Mouse (Mus musculus) heart, adult 2 months (tissue): ENCODE data around the gene Vipr1. TPM values are rescaled to one million over a fixed set of nuclear protein-coding genes. Genes with fewer than 3 reads are reported as not detected.

Source experiments
- DNase-seq, 2 experiments: peaks; one replicate each; pipeline ENCODE4 v3.0.0; 2021
- H3K27ac ChIP-seq: fragments of 200-600 bp; 2 replicates; pipeline ENCODE4 v1.8.1; 2022
- H3K27me3 ChIP-seq: fragments of 200-500 bp; 2 replicates; pipeline ENCODE4 v1.6.1; 2012; ENCODE audit warnings: mild to moderate bottlenecking, low read length, inconsistent platforms, mixed read lengths; ENCODE audit not compliant: control insufficient read depth, insufficient read depth
- H3K36me3 ChIP-seq: fragments of 200-500 bp; 2 replicates; pipeline ENCODE4 v1.6.1; 2012; ENCODE audit warnings: low read length, inconsistent platforms; ENCODE audit not compliant: control insufficient read depth, insufficient read depth
- H3K4me1 ChIP-seq: fragments of 200-500 bp; 2 replicates; pipeline ENCODE4 v1.6.1; 2011; ENCODE audit warnings: low read length; ENCODE audit not compliant: control insufficient read depth, insufficient read depth
- H3K4me3 ChIP-seq: fragments of 200-600 bp; 2 replicates; pipeline ENCODE4 v1.8.1; 2022
- H3K79me2 ChIP-seq: fragments of 200-500 bp; replicated peaks from 2 replicates; pipeline ENCODE4 v1.6.1; 2012; ENCODE audit warnings: mild to moderate bottlenecking, inconsistent platforms, low read length, moderate library complexity, mixed read lengths; ENCODE audit not compliant: control insufficient read depth, insufficient read depth
- H3K9ac ChIP-seq: fragments of 200-500 bp; 2 replicates; pipeline ENCODE4 v1.6.1; 2012; ENCODE audit warnings: low read depth, mild to moderate bottlenecking, control low read depth, inconsistent platforms, low read length, mixed read lengths
- CTCF ChIP-seq: fragments of 200-600 bp; IDR thresholded peaks from 2 replicates; pipeline ENCODE4 v1.8.1; 2022; ENCODE audit warnings: antibody characterized with exemption, mild to moderate bottlenecking, moderate library complexity
- EP300 ChIP-seq: fragments of 200-500 bp; IDR thresholded peaks from 2 replicates; pipeline ENCODE4 v1.6.1; 2011; ENCODE audit warnings: low read depth, low read length, control low read depth; ENCODE audit not compliant: insufficient read depth
- POLR2A ChIP-seq: fragments of 200-500 bp; IDR thresholded peaks from 2 replicates; pipeline ENCODE4 v1.6.1; 2011; ENCODE audit warnings: mild to moderate bottlenecking, low read depth, low read length, control low read depth; ENCODE audit not compliant: insufficient read depth
- WGBS: fragments of 180-500 bp; shearing (Covaris S2); methylation state at CpG from one replicate; pipeline ENCODE4 v1.1.7; 2018; 5-methylcytosine and 5-hydroxymethylcytosine counted together
- intact Hi-C: fragments of 180-260 bp; cut with DNase I; formaldehyde crosslinking; loops from one replicate; pipeline ENCODE4 v1.15.1; 2025
- polyA plus RNA-seq: library from polyadenylated mRNA; depleted of rRNA; stranded (reverse); fragments of >200 nt; gene quantifications from 2 replicates; pipeline ENCODE4 v1.2.3, GENCODE M21; 2012
- total RNA-seq, 2 experiments: library from RNA; stranded (reverse); gene quantifications; 2 replicates each; pipeline ENCODE4 v1.2.3; 2021

Vipr1 gene
- total and polyA plus RNA-seq, 3 experiments: 0.45 to 1.4 (median 1.2) TPM

DNA sequence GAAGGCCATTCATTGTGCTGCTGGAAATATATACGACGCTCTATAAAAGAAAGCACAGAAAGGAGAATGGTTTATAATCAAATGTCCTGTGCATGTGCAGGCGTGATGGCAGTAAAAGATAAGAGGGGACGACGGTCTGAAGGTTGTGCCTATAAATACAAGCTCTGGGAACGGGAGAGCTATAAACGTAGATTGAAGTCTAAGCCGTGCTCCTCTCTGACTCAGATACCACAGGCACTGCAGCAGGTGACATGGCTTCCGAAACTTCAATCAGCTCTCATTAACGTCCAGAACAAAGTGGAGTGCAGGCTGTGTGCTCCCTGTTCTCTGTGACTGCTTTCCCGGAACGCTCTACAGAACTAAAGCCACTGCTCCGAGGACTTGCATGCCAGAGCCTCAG is 14.6 kb downstream of the Vipr1 start:
- H3K27me3 ChIP-seq: no peaks in the 10 kb centered on the region
- no peaks in the 10 kb centered on the region for H3K36me3 ChIP-seq
- H3K79me2 ChIP-seq: no peaks in the 10 kb centered on the region
- no peak overlapping the region for H3K27ac ChIP-seq
- TF ChIP-seq POLR2A (no peak), CTCF (no peak), EP300 (no peak)
- WGBS: 48% methylated on average over 13 of the region's 13 CpGs
- H3K9ac ChIP-seq: no peak overlapping the region
- no peak for DNase-seq
- H3K4me1 ChIP-seq: no peaks in the 10 kb centered on the region
- no peak overlapping the region for H3K4me3 ChIP-seq
- intact Hi-C loops: no loop called here

GRCm38 (mm10) chr9:121658248-121658647 is 15.7 kb downstream of the Vipr1 start:
- Histone ChIP-seq H3K27ac (no peak overlapping the region), H3K79me2 (no peaks in the 10 kb centered on the region), H3K36me3 (no peaks in the 10 kb centered on the region), H3K27me3 (no peaks in the 10 kb centered on the region), H3K4me1 (no peaks in the 10 kb centered on the region), H3K9ac (no peak overlapping the region), H3K4me3 (no peak overlapping the region)
- intact Hi-C loops: no loop called here
- TF ChIP-seq CTCF (no peak), POLR2A (no peak), EP300 (no peak)
- 74% methylated on average over 7 of the region's 7 CpGs for WGBS
- DNase-seq: no peak

GRCm38 (mm10) chr9:121659791-121660190 is 17.3 kb downstream of the Vipr1 start:
- H3K27me3 ChIP-seq: no peaks in the 10 kb centered on the region
- H3K36me3 ChIP-seq: no peaks in the 10 kb centered on the region
- H3K4me3 ChIP-seq: no peak overlapping the region
- no peak overlapping the region for H3K9ac ChIP-seq
- no peak for TF ChIP-seq EP300
- TF ChIP-seq CTCF: no peak
- no peak for TF ChIP-seq POLR2A
- H3K4me1 ChIP-seq: no peaks in the 10 kb centered on the region
- intact Hi-C loops: no loop called here
- H3K27ac ChIP-seq: no peak overlapping the region
- WGBS: 72% methylated on average over 7 of the region's 7 CpGs
- no peaks in the 10 kb centered on the region for H3K79me2 ChIP-seq
- DNase-seq: no peak

GRCm38 (mm10) chr9:121663467-121663866 is 21.0 kb downstream of the Vipr1 start:
- no peak for DNase-seq
- H3K79me2 ChIP-seq: no peaks in the 10 kb centered on the region
- no peak overlapping the region for H3K27ac ChIP-seq
- TF ChIP-seq POLR2A (no peak), EP300 (no peak), CTCF (no peak)
- H3K4me1 ChIP-seq: no peaks in the 10 kb centered on the region
- intact Hi-C loops: no loop called here
- H3K36me3 ChIP-seq: no peaks in the 10 kb centered on the region
- H3K27me3 ChIP-seq: no peaks in the 10 kb centered on the region
- H3K4me3 ChIP-seq: no peak overlapping the region
- 73% methylated on average over 6 of the region's 6 CpGs for WGBS
- H3K9ac ChIP-seq: no peak overlapping the region

GRCm38 (mm10) chr9:121664104-121664503 is 21.6 kb downstream of the Vipr1 start:
- no peak overlapping the region for H3K4me3 ChIP-seq
- no peak overlapping the region for H3K27ac ChIP-seq
- no peaks in the 10 kb centered on the region for H3K4me1 ChIP-seq
- TF ChIP-seq EP300 (no peak), CTCF (no peak), POLR2A (no peak)
- H3K79me2 ChIP-seq: no peaks in the 10 kb centered on the region
- H3K27me3 ChIP-seq: no peaks in the 10 kb centered on the region
- H3K9ac ChIP-seq: no peak overlapping the region
- no peaks in the 10 kb centered on the region for H3K36me3 ChIP-seq
- no peak for DNase-seq
- intact Hi-C loops: no loop called here
- WGBS: 84% methylated on average over 5 of the region's 5 CpGs

GRCm38 (mm10) chr9:121666957-121667630 is 24.6 kb downstream of the Vipr1 start:
- H3K79me2 ChIP-seq: no peaks in the 10 kb centered on the region
- DNase-seq: no peak
- TF ChIP-seq POLR2A (no peak), EP300 (no peak), CTCF (no peak)
- no peaks in the 10 kb centered on the region for H3K27me3 ChIP-seq
- H3K27ac ChIP-seq: no peak overlapping the region
- WGBS: 56% methylated on average over 16 of the region's 16 CpGs
- no peaks in the 10 kb centered on the region for H3K36me3 ChIP-seq
- no peak overlapping the region for H3K9ac ChIP-seq
- H3K4me1 ChIP-seq: peaks cover 6% of the 10 kb centered on the region; the same call in 1 of the 2 replicates
- intact Hi-C loops: no loop called here
- no peak overlapping the region for H3K4me3 ChIP-seq
